Mouse (Mus musculus) MEL (cell line): ENCODE measurements at regions not wholly inside any gene's neighbourhood (a gene's known extent, or its start where the extent isn't known, plus 50 kb on each side); places are given as distances from the start of the nearest gene placed in this dataset.

Source experiments
- DNase-seq: peaks from one replicate; pipeline ENCODE4 v3.0.0; 2011; ENCODE audit warnings: low read depth, low spot score
- H3K27ac ChIP-seq: 2 replicates; pipeline ENCODE4 v1.5.1; 2012; ENCODE audit warnings: low read depth, mild to moderate bottlenecking, control low read depth, low read length, moderate library complexity; ENCODE audit not compliant: control insufficient read depth
- H3K27me3 ChIP-seq, 2 experiments: fragments of 150-350 bp in 1 of 2; sonication (generic) in 1 of 2; 2 replicates each; pipeline ENCODE4 v1.6.1; 2012; ENCODE audit warnings: low read length in 2 of 2, mild to moderate bottlenecking in 2 of 2, improper control_type of control experiment in 1 of 2, moderate library complexity in 1 of 2; ENCODE audit not compliant: insufficient read depth in 2 of 2, control insufficient read depth in 1 of 2
- H3K36me3 ChIP-seq, 2 experiments: 2 replicates each; pipeline ENCODE4 v1.6.1; 2012 to 2014; ENCODE audit warnings: low read length in 2 of 2, improper control_type of control experiment in 1 of 2, inconsistent platforms in 1 of 2, mild to moderate bottlenecking in 1 of 2; ENCODE audit not compliant: insufficient read depth in 2 of 2, control insufficient read depth in 1 of 2
- H3K4me1 ChIP-seq, 2 experiments: fragments of 150-350 bp in 1 of 2; sonication (generic) in 1 of 2; 2 replicates each; pipeline ENCODE4 v1.6.1; 2012; ENCODE audit warnings: low read length in 2 of 2, improper control_type of control experiment in 1 of 2, mild to moderate bottlenecking in 1 of 2; ENCODE audit not compliant: insufficient read depth in 2 of 2, control insufficient read depth in 1 of 2
- H3K4me3 ChIP-seq, 2 experiments: fragments of 150-350 bp in 1 of 2; sonication (generic) in 1 of 2; 2 replicates each; pipeline ENCODE4 v1.5.1; 2012; ENCODE audit warnings: low read depth in 2 of 2, low read length in 2 of 2, mild to moderate bottlenecking in 2 of 2, moderate library complexity in 2 of 2, control low read depth in 1 of 2, improper control_type of control experiment in 1 of 2; ENCODE audit not compliant: control insufficient read depth in 1 of 2, insufficient read depth in 1 of 2
- H3K79me2 ChIP-seq: 2 replicates; pipeline ENCODE4 v1.6.1; 2012; ENCODE audit warnings: mild to moderate bottlenecking, low read length, moderate library complexity; ENCODE audit not compliant: control insufficient read depth, poor library complexity, insufficient read depth
- H3K9ac ChIP-seq: 2 replicates; pipeline ENCODE4 v1.6.1; 2012; ENCODE audit warnings: low read depth, mild to moderate bottlenecking, control low read depth, low read length, moderate library complexity; ENCODE audit not compliant: control insufficient read depth, poor library complexity, severe bottlenecking
- H3K9me3 ChIP-seq: fragments of 150-350 bp; sonication (generic); replicated peaks from 2 replicates; pipeline ENCODE4 v1.6.1; 2012; ENCODE audit warnings: mild to moderate bottlenecking, low read length, improper control_type of control experiment, moderate library complexity; ENCODE audit not compliant: insufficient read depth
- CTCF ChIP-seq, 3 experiments: IDR thresholded peaks in 2 of 3; conservative IDR thresholded peaks in 1 of 3; 2 replicates each; pipeline ENCODE4 v1.5.1; 2011 to 2012; ENCODE audit warnings: low read length in 3 of 3, low read depth in 2 of 3, mild to moderate bottlenecking in 2 of 3, improper control_type of control experiment in 1 of 3, inconsistent platforms in 1 of 3, mixed read lengths in 1 of 3, moderate library complexity in 1 of 3; ENCODE audit not compliant: control insufficient read depth in 1 of 3, insufficient read depth in 1 of 3, poor library complexity in 1 of 3, severe bottlenecking in 1 of 3
- ELF1 ChIP-seq: IDR thresholded peaks from 2 replicates; pipeline ENCODE4 v1.6.1; 2014; ENCODE audit warnings: low read depth, mild to moderate bottlenecking, inconsistent platforms, low read length, improper control_type of control experiment, moderate library complexity
- EP300 ChIP-seq, 2 experiments: IDR thresholded peaks; 2 replicates each; pipeline ENCODE4 v1.6.1; 2011; ENCODE audit warnings: improper control_type of control experiment in 2 of 2, low read length in 2 of 2, low read depth in 1 of 2, mild to moderate bottlenecking in 1 of 2
- GATA1 ChIP-seq: IDR thresholded peaks from 2 replicates; pipeline ENCODE4 v1.6.1; 2011; ENCODE audit warnings: low read depth, low read length, improper control_type of control experiment
- HCFC1 ChIP-seq: IDR thresholded peaks from 2 replicates; pipeline ENCODE4 v1.6.1; 2012; ENCODE audit warnings: low read depth, mild to moderate bottlenecking, inconsistent platforms, low read length, improper control_type of control experiment, moderate library complexity
- JUND ChIP-seq: IDR thresholded peaks from 2 replicates; pipeline ENCODE4 v1.6.1; 2011; ENCODE audit warnings: low read depth, mild to moderate bottlenecking, improper control_type of control experiment, low read length
- KAT2A ChIP-seq: conservative IDR thresholded peaks from 2 replicates; pipeline ENCODE4 v1.6.1; 2012; ENCODE audit warnings: low read depth, low read length, improper control_type of control experiment, inconsistent platforms
- MAFK ChIP-seq: IDR thresholded peaks from 2 replicates; pipeline ENCODE4 v1.6.1; 2011; ENCODE audit warnings: low read depth, mild to moderate bottlenecking, low read length, improper control_type of control experiment, borderline replicate concordance
- MYB ChIP-seq: IDR thresholded peaks from 2 replicates; pipeline ENCODE4 v1.6.1; 2011; ENCODE audit warnings: mild to moderate bottlenecking, low read depth, low read length, improper control_type of control experiment
- MYC ChIP-seq: IDR thresholded peaks from 2 replicates; pipeline ENCODE4 v1.6.1; 2011; ENCODE audit warnings: low read depth, mild to moderate bottlenecking, low read length, improper control_type of control experiment, moderate library complexity
- NRF1 ChIP-seq: IDR thresholded peaks from 2 replicates; pipeline ENCODE4 v1.6.1; 2014; ENCODE audit warnings: low read depth, mild to moderate bottlenecking, inconsistent platforms, low read length, improper control_type of control experiment, moderate library complexity; ENCODE audit not compliant: poor library complexity, insufficient read depth, severe bottlenecking
- POLR2A ChIP-seq, 2 experiments: IDR thresholded peaks; 2 replicates each; pipeline ENCODE4 v1.6.1; 2011 to 2012; ENCODE audit warnings: low read length in 2 of 2, mild to moderate bottlenecking in 2 of 2, control low read depth in 1 of 2, improper control_type of control experiment in 1 of 2, low read depth in 1 of 2, moderate library complexity in 1 of 2; ENCODE audit not compliant: control insufficient read depth in 1 of 2, insufficient read depth in 1 of 2, poor library complexity in 1 of 2
- POLR2AphosphoS5 ChIP-seq: IDR thresholded peaks from 2 replicates; pipeline ENCODE4 v1.6.1; 2012; ENCODE audit warnings: low read depth, borderline replicate concordance, mild to moderate bottlenecking, inconsistent platforms, low read length, moderate library complexity, mixed read lengths
- RCOR1 ChIP-seq: IDR thresholded peaks from 2 replicates; pipeline ENCODE4 v1.6.1; 2012; ENCODE audit warnings: low read depth, mild to moderate bottlenecking, inconsistent platforms, low read length, improper control_type of control experiment
- SIN3A ChIP-seq: IDR thresholded peaks from 2 replicates; pipeline ENCODE4 v1.6.1; 2012; ENCODE audit warnings: low read length, improper control_type of control experiment, inconsistent platforms
- TBP ChIP-seq: IDR thresholded peaks from 2 replicates; pipeline ENCODE4 v1.8.0; 2011; ENCODE audit warnings: low read depth, low read length, improper control_type of control experiment
- TCF12 ChIP-seq: IDR thresholded peaks from 2 replicates; pipeline ENCODE4 v1.6.1; 2014; ENCODE audit warnings: low read depth, mild to moderate bottlenecking, inconsistent platforms, low read length, improper control_type of control experiment, moderate library complexity
- UBTF ChIP-seq: IDR thresholded peaks from 2 replicates; pipeline ENCODE4 v1.6.1; 2012; ENCODE audit warnings: low read depth, mild to moderate bottlenecking, inconsistent platforms, low read length, improper control_type of control experiment, moderate library complexity, borderline replicate concordance; ENCODE audit not compliant: insufficient read depth
- USF1 ChIP-seq: IDR thresholded peaks from 2 replicates; pipeline ENCODE4 v1.6.1; 2014; ENCODE audit warnings: low read depth, mild to moderate bottlenecking, inconsistent platforms, low read length, improper control_type of control experiment, moderate library complexity
- ZC3H11A ChIP-seq: IDR thresholded peaks from 2 replicates; pipeline ENCODE4 v1.6.1; 2012; ENCODE audit warnings: low read depth, mild to moderate bottlenecking, inconsistent platforms, low read length, improper control_type of control experiment
- ZMIZ1 ChIP-seq: IDR thresholded peaks from 2 replicates; pipeline ENCODE4 v1.6.1; 2012; ENCODE audit warnings: low read depth, mild to moderate bottlenecking, inconsistent platforms, low read length, improper control_type of control experiment, moderate library complexity

GRCm38 (mm10) chr10:117916280-117916679, 70.4 kb upstream of the Rap1b start (continued):
- TF ChIP-seq TCF12, result no peak; the same call in 1 of the 2 replicates
- TF ChIP-seq MYB, result peak; percentile 63; the same call in 1 of the 2 replicates

- Histone ChIP-seq H3K27me3 (no peaks in the 10 kb centered on the region), H3K4me3 (no peak overlapping the region), H3K36me3 (peaks cover 0 to 33% of the 10 kb centered on the region in 2 experiments; a peak in 2 of 4 replicates), H3K27ac (peak overlapping the region; percentile 2; the same call in 1 of the 2 replicates), H3K79me2 (no peaks in the 10 kb centered on the region), H3K9ac (no peak overlapping the region), H3K9me3 (no peaks in the 10 kb centered on the region), H3K4me1 (peaks cover 13 to 33% of the 10 kb centered on the region in 2 experiments)
- no peak for DNase-seq
- TF ChIP-seq EP300 (IDR thresholded peaks at IDR 0.05; ENCODE audit: low read depth in 1 of 2, low read length in 2 of 2) (no peak), HCFC1 (no peak), POLR2A (IDR thresholded peaks at IDR 0.05; ENCODE audit: control insufficient read depth in 1 of 2, insufficient read depth in 1 of 2, low read depth in 1 of 2, low read length in 2 of 2, poor library complexity in 1 of 2) (no peak), ZMIZ1 (no peak), ZC3H11A (no peak), USF1 (no peak)
Measured at GRCm38 (mm10) chr10:117917870-117918269, 72.0 kb upstream of the Rap1b start.

GRCm38 (mm10) chr10:117918616-117919015, 72.8 kb upstream of the Rap1b start:
- peaks cover 0 to 33% of the 10 kb centered on the region in 2 experiments; a peak in 2 of 4 replicates for H3K36me3 ChIP-seq
- DNase-seq, result no peak
- no peak for TF ChIP-seq GATA1
- no peak for TF ChIP-seq KAT2A
- TF ChIP-seq MAFK, result no peak
- TF ChIP-seq NRF1, result no peak
- no peak for TF ChIP-seq CTCF (IDR thresholded peaks at IDR 0.05 in 2 of 3, conservative IDR thresholded peaks at IDR 0.05 in 1 of 3; ENCODE audit: control insufficient read depth in 1 of 3, insufficient read depth in 1 of 3, low read depth in 2 of 3, low read length in 3 of 3, poor library complexity in 1 of 3, severe bottlenecking in 1 of 3)
- TF ChIP-seq ZC3H11A, result no peak
- no peak for TF ChIP-seq RCOR1
- no peak for TF ChIP-seq SIN3A
- no peak for TF ChIP-seq USF1
- TF ChIP-seq UBTF, result no peak
- no peak for TF ChIP-seq JUND
- no peak for TF ChIP-seq MYC
- TF ChIP-seq POLR2AphosphoS5, result no peak
- TF ChIP-seq ELF1, result no peak
- TF ChIP-seq TBP, result no peak
- no peaks in the 10 kb centered on the region for H3K9me3 ChIP-seq
- H3K9ac ChIP-seq, result no peak overlapping the region
- peaks cover 13 to 33% of the 10 kb centered on the region in 2 experiments for H3K4me1 ChIP-seq
- no peaks in the 10 kb centered on the region for H3K79me2 ChIP-seq
- no peaks in the 10 kb centered on the region for H3K27me3 ChIP-seq
- no peak overlapping the region for H3K27ac ChIP-seq
- no peak overlapping the region for H3K4me3 ChIP-seq
